Mouse (Mus musculus) lung, embryonic 16.5 days (tissue): ENCODE measurements around the gene Emc9. TPM values are rescaled to one million over a fixed set of nuclear protein-coding genes. Genes with fewer than 3 reads are reported as not detected.

Experiments used
- ATAC-seq: fragments of 200-750 bp; cut with Nextera tagmentation; 2 replicates; pipeline ENCODE4 v1.8.0; 2017; ENCODE audit warnings: low read depth, mild to moderate bottlenecking, moderate library complexity
- H3K27ac ChIP-seq: fragments of 300-500 bp; sonication (generic); 2 replicates; pipeline ENCODE4 v1.5.1; 2014; ENCODE audit warnings: mild to moderate bottlenecking, control low read depth, low read length
- H3K27me3 ChIP-seq: fragments of 300-500 bp; sonication (generic); 2 replicates; pipeline ENCODE4 v1.6.1; 2014; ENCODE audit warnings: low read depth, low read length, mixed read lengths; ENCODE audit not compliant: control insufficient read depth, insufficient read depth
- H3K36me3 ChIP-seq: fragments of 300-500 bp; sonication (generic); 2 replicates; pipeline ENCODE4 v1.6.1; 2014; ENCODE audit warnings: low read length; ENCODE audit not compliant: control insufficient read depth, insufficient read depth
- H3K4me1 ChIP-seq: fragments of 300-500 bp; sonication (generic); replicated peaks from 2 replicates; pipeline ENCODE4 v1.6.1; 2014; ENCODE audit warnings: low read length, mixed read lengths; ENCODE audit not compliant: control insufficient read depth, insufficient read depth
- H3K4me2 ChIP-seq: fragments of 300-500 bp; sonication (generic); 2 replicates; pipeline ENCODE4 v1.6.1; 2014; ENCODE audit warnings: low read depth, low read length, control low read depth
- H3K4me3 ChIP-seq: fragments of 300-500 bp; sonication (generic); 2 replicates; pipeline ENCODE4 v1.5.1; 2014; ENCODE audit warnings: mild to moderate bottlenecking, low read length, control low read depth
- H3K9ac ChIP-seq: fragments of 300-500 bp; sonication (generic); 2 replicates; pipeline ENCODE4 v1.6.1; 2014; ENCODE audit warnings: low read length, control low read depth
- H3K9me3 ChIP-seq: fragments of 300-500 bp; sonication (generic); 2 replicates; pipeline ENCODE4 v1.6.1; 2016; ENCODE audit warnings: low read length; ENCODE audit not compliant: control insufficient read depth
- WGBS: fragments of 180-500 bp; shearing (Covaris S2); extraction: QIAGEN DNeasy Blood & Tissue Kit; methylation state at CpG from one replicate; pipeline ENCODE4 v1.1.7; 2014; 5-methylcytosine and 5-hydroxymethylcytosine counted together
- polyA plus RNA-seq: library from polyadenylated mRNA; unstranded; fragments of >200 nt; fragmentation: Nextera tagmentation; extraction: Ambion mirVana; gene quantifications from 2 replicates; pipeline ENCODE4 v1.2.1, GENCODE M21; 2015

Emc9 gene
- polyA plus RNA-seq, 1 experiment from 2014 or later, result 6.4 TPM

DNA sequence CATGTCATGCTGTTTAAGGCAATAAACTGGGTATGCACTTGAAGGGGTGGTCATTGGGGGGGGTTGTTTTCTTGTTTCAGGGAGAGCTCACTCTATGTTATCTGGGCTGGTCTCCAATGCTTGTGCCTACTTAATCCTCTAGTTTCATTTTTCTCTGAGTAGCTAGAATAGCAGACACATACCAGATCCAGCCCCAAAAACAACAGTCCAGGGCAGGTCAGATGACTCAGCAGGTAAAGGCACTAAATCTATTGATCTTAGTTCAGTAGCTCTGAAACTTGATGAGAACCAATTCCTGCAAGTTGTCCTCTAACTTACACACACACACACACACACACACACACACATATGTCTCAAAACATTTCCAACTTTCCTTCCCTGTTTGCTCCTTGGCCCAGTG is 13.3 kb downstream of the Emc9 start:
- Histone ChIP-seq H3K4me2 (no peak overlapping the region), H3K4me1 (peaks cover 9% of the 10 kb centered on the region), H3K9ac (no peak overlapping the region), H3K36me3 (peaks cover 6% of the 10 kb centered on the region), H3K4me3 (no peak overlapping the region), H3K9me3 (no peaks in the 10 kb centered on the region), H3K27me3 (no peaks in the 10 kb centered on the region), H3K27ac (no peak overlapping the region)
- ATAC-seq, result no peak

DNA sequence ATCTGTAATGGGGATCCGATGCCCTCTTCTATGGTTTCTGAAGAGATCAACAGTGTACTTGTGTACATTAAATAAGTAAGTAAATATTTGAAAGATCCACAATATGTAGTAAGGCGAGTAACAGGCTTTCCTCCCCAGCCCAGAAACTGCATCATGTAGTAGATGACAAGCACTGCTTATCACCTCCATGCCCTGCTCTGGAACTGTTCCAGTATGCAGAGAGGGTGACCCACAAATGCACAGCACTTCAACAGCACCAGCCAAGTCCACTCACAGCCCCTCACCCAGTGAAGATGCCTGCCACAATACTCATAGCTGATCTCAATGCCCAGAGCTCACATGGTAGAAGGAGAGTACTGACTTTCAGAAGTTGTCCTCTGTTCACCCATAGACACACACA is 14.5 kb downstream of the Emc9 start:
- Histone ChIP-seq H3K9me3 (no peaks in the 10 kb centered on the region), H3K27ac (no peak overlapping the region), H3K4me2 (no peak overlapping the region), H3K36me3 (peaks cover 15% of the 10 kb centered on the region), H3K27me3 (no peaks in the 10 kb centered on the region), H3K4me1 (peaks cover 4% of the 10 kb centered on the region; the same call in 1 of the 2 replicates), H3K4me3 (no peak overlapping the region), H3K9ac (no peak overlapping the region)
- no peak for ATAC-seq
- 66% methylated on average over 2 of the region's 2 CpGs for WGBS

DNA sequence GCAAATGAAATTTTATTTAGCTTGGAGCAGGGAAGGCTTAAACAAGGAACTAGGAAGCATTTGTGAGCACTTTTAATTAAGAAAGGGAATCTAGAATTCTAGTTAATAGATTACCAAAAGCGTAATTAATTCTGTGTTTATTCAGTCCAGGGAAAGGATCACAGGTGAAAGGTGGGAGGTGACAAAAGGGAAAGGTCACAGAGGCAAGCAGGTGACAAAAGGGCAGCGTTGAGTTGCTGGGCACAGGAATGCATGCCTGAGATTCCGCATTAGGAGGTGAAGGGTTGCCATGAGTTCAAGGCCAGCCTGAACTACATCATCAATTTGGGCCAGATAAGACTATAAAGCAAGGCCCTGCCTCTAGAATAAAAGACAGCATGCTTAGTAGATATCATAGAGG is 17.6 kb downstream of the Emc9 start:
- H3K36me3 ChIP-seq, result peaks cover 31% of the 10 kb centered on the region
- no peak overlapping the region for H3K4me3 ChIP-seq
- WGBS, result 75% methylated on average over 3 of the region's 3 CpGs
- no peaks in the 10 kb centered on the region for H3K27me3 ChIP-seq
- H3K27ac ChIP-seq, result no peak overlapping the region
- no peaks in the 10 kb centered on the region for H3K4me1 ChIP-seq
- no peak overlapping the region for H3K4me2 ChIP-seq
- no peaks in the 10 kb centered on the region for H3K9me3 ChIP-seq
- no peak overlapping the region for H3K9ac ChIP-seq
- no peak for ATAC-seq

DNA sequence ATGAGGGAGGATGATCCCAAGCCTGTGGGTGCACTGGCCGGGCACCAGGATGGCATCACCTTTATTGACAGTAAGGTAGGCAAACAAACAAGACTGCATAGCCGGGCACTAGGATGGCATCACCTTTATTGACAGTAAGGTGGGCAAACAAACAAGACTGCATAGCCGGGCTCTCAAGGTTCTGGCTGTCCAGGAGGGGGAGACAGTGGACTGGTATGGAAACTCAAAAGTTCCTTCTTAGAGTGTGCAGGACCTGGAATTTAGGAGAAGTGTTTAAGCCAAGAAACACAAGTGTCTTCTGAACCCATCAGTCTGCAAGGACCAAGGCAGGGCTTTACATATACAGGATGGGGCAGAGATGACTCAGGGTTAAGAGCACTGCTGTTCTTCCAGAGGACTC is 19.4 kb downstream of the Emc9 start:
- Histone ChIP-seq H3K4me2 (no peak overlapping the region), H3K9ac (no peak overlapping the region), H3K4me1 (peaks cover 13% of the 10 kb centered on the region), H3K36me3 (peaks cover 31% of the 10 kb centered on the region), H3K27ac (no peak overlapping the region), H3K9me3 (no peaks in the 10 kb centered on the region), H3K27me3 (no peaks in the 10 kb centered on the region), H3K4me3 (no peak overlapping the region)
- 66% methylated on average over 3 of the region's 3 CpGs for WGBS
- no peak for ATAC-seq

DNA sequence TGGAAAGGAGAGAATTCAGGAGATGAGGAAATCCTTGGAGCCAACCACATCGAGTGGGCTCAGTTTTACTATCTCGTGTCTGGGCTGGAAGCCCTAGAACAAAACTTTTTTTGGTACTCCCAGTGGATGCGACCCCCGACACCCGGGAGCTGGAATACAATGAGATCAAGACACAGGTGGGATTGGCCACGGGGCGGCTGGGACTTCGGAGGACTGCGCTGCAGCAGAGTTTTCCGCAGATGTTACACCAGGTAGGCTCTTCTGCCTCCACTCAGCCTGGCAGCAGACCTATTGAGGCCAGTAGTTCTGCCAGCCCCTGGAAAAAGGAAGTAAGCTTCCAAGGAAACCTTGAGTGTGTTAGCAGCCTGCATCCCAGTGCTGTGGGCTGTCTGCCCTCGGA is 21.9 kb downstream of the Emc9 start:
- no peaks in the 10 kb centered on the region for H3K27me3 ChIP-seq
- H3K4me1 ChIP-seq, result peaks cover 13% of the 10 kb centered on the region
- no peaks in the 10 kb centered on the region for H3K9me3 ChIP-seq
- WGBS, result 89% methylated on average over 11 of the region's 11 CpGs
- peaks cover 31% of the 10 kb centered on the region for H3K36me3 ChIP-seq
- no peak overlapping the region for H3K9ac ChIP-seq
- no peak overlapping the region for H3K4me2 ChIP-seq
- ATAC-seq, result no peak
- H3K4me3 ChIP-seq, result no peak overlapping the region
- H3K27ac ChIP-seq, result no peak overlapping the region

DNA sequence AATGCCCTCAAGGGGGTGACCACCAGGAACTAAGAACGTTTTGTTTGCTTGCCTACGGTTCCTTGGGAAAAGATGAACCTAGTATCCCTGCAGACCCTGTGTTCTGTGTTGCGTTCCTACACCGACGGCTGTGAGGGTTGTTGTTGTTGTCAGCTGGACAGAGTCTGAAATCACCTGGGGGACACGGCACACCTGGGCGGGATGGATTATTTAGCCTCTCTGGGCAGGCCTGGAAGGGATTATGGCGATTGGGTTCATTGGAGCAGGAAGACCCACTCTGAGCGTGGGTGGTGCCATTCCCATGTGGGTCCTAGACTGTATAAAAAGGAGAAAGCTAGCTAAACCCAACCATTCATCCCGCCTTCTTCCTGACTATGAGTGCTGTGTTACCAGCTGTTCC is 23.2 kb downstream of the Emc9 start:
- Histone ChIP-seq H3K27me3 (no peaks in the 10 kb centered on the region), H3K27ac (no peak overlapping the region), H3K4me2 (peak overlapping the region; percentile 91), H3K9me3 (no peaks in the 10 kb centered on the region), H3K4me1 (peaks cover 17% of the 10 kb centered on the region), H3K4me3 (peak overlapping the region; percentile 83), H3K9ac (no peak overlapping the region), H3K36me3 (peaks cover 25% of the 10 kb centered on the region)
- ATAC-seq, result no peak
- WGBS, result 67% methylated on average over 10 of the region's 10 CpGs

DNA sequence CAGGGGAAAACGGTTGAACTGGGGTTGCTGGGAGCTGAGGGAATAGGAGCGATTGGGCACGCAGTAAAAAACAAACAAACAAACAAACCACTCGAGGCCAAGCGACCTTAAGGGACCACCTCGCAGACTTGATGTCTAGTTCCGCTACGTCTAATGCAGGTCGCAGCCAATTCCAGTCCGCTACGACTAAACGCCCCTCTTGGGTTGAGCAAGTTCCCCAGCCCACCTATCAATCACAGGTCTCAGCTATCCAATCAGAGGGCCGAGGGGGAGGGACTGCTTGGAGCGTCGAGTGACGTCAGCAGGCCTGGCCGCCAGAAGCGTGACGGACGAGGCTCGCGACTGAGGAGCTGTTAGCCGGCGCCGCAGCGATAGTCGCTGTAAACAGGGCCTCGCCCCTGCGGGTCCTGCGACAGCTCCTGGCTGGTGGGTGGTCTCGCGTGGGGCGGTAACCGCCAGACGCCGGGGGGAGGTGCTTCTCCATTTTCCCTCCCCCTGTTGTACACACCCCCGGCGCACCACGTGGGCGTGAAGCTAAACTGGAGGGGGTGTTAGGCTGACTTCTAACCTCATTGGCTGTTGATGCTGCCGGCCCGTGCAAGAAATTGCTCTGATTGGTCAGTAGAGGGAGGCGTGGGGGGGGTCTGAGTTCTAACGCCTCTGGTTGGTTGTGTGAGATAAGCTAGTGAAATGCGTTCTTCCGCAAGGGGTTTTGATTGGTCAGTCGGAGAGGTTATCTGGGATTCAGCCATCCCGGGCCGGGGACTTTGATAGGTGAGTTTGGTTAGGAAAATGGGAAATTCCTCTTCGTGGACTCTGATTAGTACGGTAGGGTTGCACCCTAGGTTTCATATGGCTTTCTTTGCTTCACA is 24.7 kb downstream of the Emc9 start, which contains the start of gene A730061H03Rik:
Gene A730061H03Rik (minus strand): TSS at position 205 of the 872 bp plus-strand sequence.
- Histone ChIP-seq H3K4me1 (peaks cover 20% of the 10 kb centered on the region), H3K27ac (peak within 1 kb of the TSS; percentile 100), H3K36me3 (peaks cover 14% of the 10 kb centered on the region), H3K9ac (peak within 1 kb of the TSS; percentile 87), H3K4me3 (peak within 1 kb of the TSS; percentile 83), H3K27me3 (no peaks in the 10 kb centered on the region), H3K4me2 (peak within 1 kb of the TSS; percentile 91), H3K9me3 (no peaks in the 10 kb centered on the region)
- ATAC-seq, result peak; percentile 95
- under 1% methylated on average over 51 of the region's 51 CpGs for WGBS

DNA sequence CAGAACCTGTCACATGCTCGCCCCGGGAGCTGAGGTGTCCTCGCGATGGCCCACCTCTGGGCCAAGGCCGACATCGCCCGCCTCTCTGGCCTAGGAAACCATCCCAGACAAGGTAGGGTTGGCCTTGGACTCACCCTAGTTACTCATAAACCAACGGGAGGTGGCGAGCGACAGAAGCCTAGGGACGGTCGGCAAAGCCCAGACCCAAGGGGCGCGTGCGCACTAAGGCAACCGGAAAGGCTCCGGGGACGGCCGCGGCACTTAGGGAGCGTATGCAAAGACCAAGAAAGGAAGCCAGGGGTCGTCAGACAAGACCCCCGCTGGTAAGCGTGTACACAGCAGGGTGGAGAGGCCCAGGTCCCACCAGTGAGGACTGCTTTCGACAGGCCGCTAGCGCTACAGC is 25.3 kb downstream of the Emc9 start, which contains the start of gene Dcaf11:
Gene Dcaf11 (plus strand): TSS at position 208 of the 403 bp plus-strand sequence.
- H3K9me3 ChIP-seq, result no peaks in the 10 kb centered on the region
- peaks cover 10% of the 10 kb centered on the region for H3K36me3 ChIP-seq
- H3K4me1 ChIP-seq, result peaks cover 20% of the 10 kb centered on the region
- H3K27ac ChIP-seq, result peak within 1 kb of the TSS; percentile 100
- peak within 1 kb of the TSS; percentile 91 for H3K4me2 ChIP-seq
- under 1% methylated on average over 27 of the region's 27 CpGs for WGBS
- no peaks in the 10 kb centered on the region for H3K27me3 ChIP-seq
- peak; percentile 78 for ATAC-seq
- peak within 1 kb of the TSS; percentile 87 for H3K9ac ChIP-seq
- H3K4me3 ChIP-seq, result peak within 1 kb of the TSS; percentile 83

DNA sequence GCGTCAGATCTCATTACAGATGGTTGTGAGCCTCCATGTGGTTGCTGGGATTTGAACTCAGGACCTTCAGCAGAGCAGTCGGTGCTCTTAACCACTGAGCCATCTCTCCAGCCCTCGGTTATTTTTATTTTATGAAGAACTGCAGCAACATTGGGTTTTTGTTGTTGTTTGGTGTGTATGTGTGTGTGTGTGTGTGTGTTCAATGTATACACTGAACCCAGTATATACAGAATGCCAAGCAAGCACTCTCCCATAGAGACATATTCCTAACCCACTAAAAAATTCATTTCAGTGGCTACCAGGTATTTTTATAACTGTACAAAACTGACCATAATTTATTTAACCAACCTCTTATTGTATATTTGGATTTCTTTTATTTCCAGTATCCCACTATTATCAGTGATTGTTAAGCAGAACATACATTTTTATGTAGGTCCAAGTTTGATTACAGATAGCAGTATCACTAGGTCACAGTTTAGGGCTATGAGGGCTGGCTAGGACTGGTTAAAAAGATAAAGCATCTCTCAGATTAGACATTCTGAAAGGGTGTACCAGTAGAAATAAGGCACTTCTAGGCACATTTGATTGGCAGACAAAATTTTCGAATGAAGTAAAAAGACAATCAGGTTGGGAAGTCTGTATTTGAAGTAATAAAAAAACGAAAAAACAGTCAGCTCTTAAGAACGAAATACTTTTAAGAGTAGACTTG is 26.2 kb downstream of the Emc9 start:
- WGBS, result 46% methylated on average over 6 of the region's 6 CpGs
- Histone ChIP-seq H3K9ac (no peak overlapping the region), H3K27ac (0 out of 2 replicates have a peak overlapping the region, but pooled peaks have one; percentile 17)

More for the DNA sequence above, 26.2 kb downstream of the Emc9 start:
- H3K9me3 ChIP-seq, result no peaks in the 10 kb centered on the region
- peaks cover 20% of the 10 kb centered on the region for H3K4me1 ChIP-seq
- H3K36me3 ChIP-seq, result peaks cover 1% of the 10 kb centered on the region; the same call in 1 of the 2 replicates
- no peak overlapping the region for H3K4me3 ChIP-seq
- no peaks in the 10 kb centered on the region for H3K27me3 ChIP-seq
- ATAC-seq, result no peak
- H3K4me2 ChIP-seq, result peak overlapping the region; percentile 91
